Mouse (Mus musculus): ENCODE measurements around the gene Ubn1.

GRCm38 (mm10) chr16:5008076-5008475 is 41.8 kb upstream of the Ubn1 start:
- TF ChIP-seq CTCF (IDR thresholded peaks at IDR 0.05; ENCODE audit: control insufficient read depth, insufficient read depth, insufficient read length) (no peak), MYOD1 (IDR thresholded peaks at IDR 0.05; ENCODE audit: control insufficient read depth, insufficient read length, low read depth) (no peak), CEBPB (IDR thresholded peaks at IDR 0.05; ENCODE audit: low read depth) (no peak), USF1 (IDR thresholded peaks at IDR 0.05; ENCODE audit: low read depth) (no peak), MAX (IDR thresholded peaks at IDR 0.05) (no peak)
